Mouse (Mus musculus) forebrain, embryonic 10.5 days (tissue): Measurements from ENCODE around the gene Krt27. TPM values are rescaled to one million over a fixed set of nuclear protein-coding genes. Genes with fewer than 3 reads are reported as not detected.

Experiments used
- DNase-seq: peaks from one replicate; pipeline ENCODE4 v3.0.0-alpha.2; 2017; ENCODE audit warnings: low spot score; ENCODE audit errors: extremely low spot score
- H3K27ac ChIP-seq: fragments of 300-500 bp; sonication (generic); 2 replicates; pipeline ENCODE4 v1.5.1; 2016; ENCODE audit warnings: mild to moderate bottlenecking
- H3K27me3 ChIP-seq: fragments of 300-500 bp; sonication (generic); 2 replicates; pipeline ENCODE4 v1.6.1; 2016; ENCODE audit warnings: mild to moderate bottlenecking; ENCODE audit not compliant: poor library complexity, severe bottlenecking
- H3K36me3 ChIP-seq: fragments of 300-500 bp; sonication (generic); replicated peaks from 2 replicates; pipeline ENCODE4 v1.6.1; 2016; ENCODE audit warnings: mild to moderate bottlenecking, moderate library complexity
- H3K4me1 ChIP-seq: fragments of 300-500 bp; sonication (generic); 2 replicates; pipeline ENCODE4 v1.6.1; 2016
- H3K4me3 ChIP-seq: fragments of 300-500 bp; sonication (generic); 2 replicates; pipeline ENCODE4 v1.5.1; 2016; ENCODE audit warnings: mild to moderate bottlenecking, moderate library complexity
- H3K9me3 ChIP-seq: fragments of 300-500 bp; sonication (generic); 2 replicates; pipeline ENCODE4 v1.6.1; 2016; ENCODE audit warnings: mild to moderate bottlenecking, moderate library complexity
- WGBS: fragments of 180-500 bp; shearing (Covaris S2); methylation state at CpG from one replicate; pipeline ENCODE4 v1.1.7; 2016; 5-methylcytosine and 5-hydroxymethylcytosine counted together
- polyA plus RNA-seq: library from polyadenylated mRNA; unstranded; fragments of >200 nt; fragmentation: Nextera tagmentation; extraction: Ambion mirVana; gene quantifications from 2 replicates; pipeline ENCODE4 v1.2.1, GENCODE M21; 2016

Gene Krt27
- polyA plus RNA-seq, 1 experiment from 2014 or later: not detected

DNA sequence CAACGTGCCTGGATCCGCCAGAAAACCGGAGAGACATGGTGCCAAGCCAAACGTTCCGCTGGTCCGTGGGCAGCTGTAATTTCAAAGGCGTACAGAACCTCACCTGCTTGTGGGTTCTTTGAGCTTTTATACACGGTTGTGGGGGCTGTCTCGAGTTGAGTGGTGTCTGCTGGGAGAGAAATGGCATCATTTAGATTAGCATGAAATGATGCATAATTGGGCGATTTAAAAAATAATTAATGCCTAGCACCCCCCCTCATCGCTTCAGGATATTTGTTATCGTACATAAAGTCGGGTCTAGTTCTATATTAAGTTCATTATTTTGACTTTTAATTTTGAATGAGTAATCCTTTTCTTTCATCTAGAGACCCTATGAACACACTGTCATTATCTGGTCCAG, 23.9 kb upstream of the Krt27 start, which contains the start of gene Krt28:
Krt28 (minus strand) TSS at position 101 of the 400 bp plus-strand sequence.
- no peaks in the 10 kb centered on the region for H3K27me3 ChIP-seq
- no peaks in the 10 kb centered on the region for H3K36me3 ChIP-seq
- 88% methylated on average over 13 of the region's 13 CpGs for WGBS
- no peak for DNase-seq
- no peaks in the 10 kb centered on the region for H3K4me1 ChIP-seq
- H3K4me3 ChIP-seq: no peak within 1 kb of the TSS
- H3K9me3 ChIP-seq: no peaks in the 10 kb centered on the region
- no peak within 1 kb of the TSS for H3K27ac ChIP-seq

DNA sequence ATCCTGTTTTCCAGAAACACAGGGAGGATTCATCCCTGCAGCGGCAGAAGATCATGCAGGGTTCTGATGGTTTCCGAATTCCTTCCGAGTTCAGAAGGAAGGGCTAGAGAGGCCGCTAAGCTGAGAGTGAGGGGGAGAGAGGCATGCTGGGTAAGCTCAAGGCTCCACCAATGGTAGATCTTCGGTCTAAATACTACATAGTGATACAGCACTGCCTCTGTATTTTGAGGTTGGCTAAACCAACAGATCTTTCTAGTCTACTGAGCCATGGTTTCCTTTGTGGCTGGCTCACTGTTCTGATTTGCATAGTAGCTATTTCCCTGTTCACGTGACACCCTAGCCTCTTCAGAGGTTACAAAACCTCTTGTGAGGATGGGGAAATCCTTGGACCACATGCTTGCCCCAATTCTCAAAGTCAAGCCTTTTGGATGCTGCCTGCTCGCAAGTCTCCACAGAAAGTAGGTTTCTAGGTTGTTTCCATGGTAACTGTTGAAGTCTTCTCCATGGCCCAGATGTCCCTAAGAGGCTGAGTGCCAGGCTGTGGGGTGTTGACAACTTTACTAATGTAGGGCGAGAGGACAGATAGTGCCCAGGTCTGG, 19.0 kb upstream of the Krt27 start:
- H3K36me3 ChIP-seq: no peaks in the 10 kb centered on the region
- no peak overlapping the region for H3K27ac ChIP-seq
- no peaks in the 10 kb centered on the region for H3K27me3 ChIP-seq
- WGBS: 86% methylated on average over 8 of the region's 8 CpGs
- DNase-seq: no peak
- H3K4me1 ChIP-seq: no peaks in the 10 kb centered on the region
- H3K9me3 ChIP-seq: no peaks in the 10 kb centered on the region
- H3K4me3 ChIP-seq: no peak overlapping the region

DNA sequence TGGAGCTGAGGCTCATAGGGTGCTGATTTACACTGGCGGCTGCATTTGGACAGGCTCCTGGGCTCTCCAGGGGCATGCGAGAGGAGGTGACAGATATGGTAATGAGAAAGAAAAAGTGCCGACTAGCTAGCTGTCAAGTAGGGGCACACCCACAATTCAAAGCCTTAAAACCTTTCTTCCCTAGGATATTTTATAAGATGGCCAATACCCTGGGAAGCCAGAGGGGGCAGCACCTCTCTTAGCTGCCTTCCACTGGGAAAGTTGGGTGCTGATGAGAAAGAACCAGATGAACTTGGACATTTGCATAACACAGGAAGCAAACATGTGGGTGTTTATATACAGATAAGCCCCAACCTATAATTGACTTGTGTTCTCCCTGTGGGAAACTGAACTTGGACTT, 18.3 kb upstream of the Krt27 start:
- no peaks in the 10 kb centered on the region for H3K9me3 ChIP-seq
- no peak for DNase-seq
- WGBS: 35% methylated on average over 3 of the region's 3 CpGs
- no peaks in the 10 kb centered on the region for H3K27me3 ChIP-seq
- H3K36me3 ChIP-seq: no peaks in the 10 kb centered on the region
- no peaks in the 10 kb centered on the region for H3K4me1 ChIP-seq
- no peak overlapping the region for H3K27ac ChIP-seq
- H3K4me3 ChIP-seq: no peak overlapping the region

DNA sequence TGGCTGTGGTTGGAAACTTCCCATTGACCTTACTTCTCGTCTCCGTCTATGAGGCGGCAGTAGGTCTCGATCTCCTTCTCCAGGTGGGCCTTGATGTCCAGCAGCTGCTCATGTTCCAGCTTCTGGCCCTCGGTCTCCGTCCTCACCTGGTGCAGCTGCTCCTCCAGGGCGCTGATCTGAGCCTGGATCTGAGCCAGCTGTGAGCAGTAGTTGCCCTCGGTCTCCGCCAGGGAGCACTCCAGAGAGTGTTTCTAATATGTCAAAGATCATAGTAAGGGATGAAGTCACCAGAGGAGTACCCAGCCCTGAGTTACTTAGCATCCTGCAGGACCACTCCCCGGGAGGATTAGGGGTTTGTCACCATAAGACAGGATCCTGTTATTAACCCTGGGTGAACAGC, 15.9 kb upstream of the Krt27 start:
- H3K36me3 ChIP-seq: no peaks in the 10 kb centered on the region
- 52% methylated on average over 10 of the region's 10 CpGs for WGBS
- no peak overlapping the region for H3K4me3 ChIP-seq
- H3K9me3 ChIP-seq: no peaks in the 10 kb centered on the region
- no peak for DNase-seq
- no peaks in the 10 kb centered on the region for H3K4me1 ChIP-seq
- no peak overlapping the region for H3K27ac ChIP-seq
- no peaks in the 10 kb centered on the region for H3K27me3 ChIP-seq

DNA sequence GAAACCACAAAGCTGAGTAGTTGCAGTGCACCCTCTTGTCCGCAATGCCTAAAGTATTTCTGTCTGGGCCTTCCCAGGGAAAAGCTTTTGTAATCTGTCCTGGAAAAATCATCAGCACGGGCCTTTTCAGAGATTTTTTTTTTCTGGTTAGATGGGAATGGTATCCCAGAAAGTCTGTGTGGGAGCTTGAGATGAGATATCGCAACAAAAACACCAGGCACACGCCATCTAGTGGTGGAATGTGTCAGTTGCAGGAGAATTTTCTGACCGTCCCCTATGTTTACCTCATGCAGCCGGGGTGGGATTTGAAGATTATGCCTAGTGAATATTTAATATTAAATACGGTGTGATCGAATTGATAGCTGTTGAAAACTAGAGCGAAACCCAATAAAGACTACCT, 13.5 kb upstream of the Krt27 start:
- no peaks in the 10 kb centered on the region for H3K36me3 ChIP-seq
- H3K27me3 ChIP-seq: no peaks in the 10 kb centered on the region
- H3K27ac ChIP-seq: no peak overlapping the region
- no peak overlapping the region for H3K4me3 ChIP-seq
- peak; percentile 26 for DNase-seq
- H3K9me3 ChIP-seq: no peaks in the 10 kb centered on the region
- WGBS: 27% methylated on average over 9 of the region's 9 CpGs
- H3K4me1 ChIP-seq: no peaks in the 10 kb centered on the region

DNA sequence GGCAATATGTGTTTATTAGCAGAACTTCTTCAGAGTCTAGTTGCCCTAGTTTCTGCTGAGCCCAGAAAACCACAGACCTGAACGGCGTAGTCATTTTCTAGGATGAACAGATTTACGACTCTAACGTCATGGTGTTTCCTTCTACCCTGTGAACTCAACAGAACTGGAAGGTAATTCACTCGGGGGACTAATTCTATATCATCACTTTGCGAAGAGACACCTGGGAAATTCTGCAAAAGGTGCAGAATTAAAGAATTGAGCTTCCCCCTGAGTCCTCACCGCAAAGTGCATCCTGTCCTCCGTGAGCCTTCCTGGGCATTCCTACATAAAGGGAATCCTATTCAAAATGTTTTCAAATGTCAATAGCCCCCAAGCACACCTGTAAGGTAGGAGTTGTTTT, 10.5 kb upstream of the Krt27 start:
- DNase-seq: no peak
- no peaks in the 10 kb centered on the region for H3K9me3 ChIP-seq
- H3K36me3 ChIP-seq: no peaks in the 10 kb centered on the region
- no peaks in the 10 kb centered on the region for H3K4me1 ChIP-seq
- no peak overlapping the region for H3K4me3 ChIP-seq
- H3K27me3 ChIP-seq: no peaks in the 10 kb centered on the region
- WGBS: 89% methylated on average over 8 of the region's 8 CpGs
- H3K27ac ChIP-seq: no peak overlapping the region

DNA sequence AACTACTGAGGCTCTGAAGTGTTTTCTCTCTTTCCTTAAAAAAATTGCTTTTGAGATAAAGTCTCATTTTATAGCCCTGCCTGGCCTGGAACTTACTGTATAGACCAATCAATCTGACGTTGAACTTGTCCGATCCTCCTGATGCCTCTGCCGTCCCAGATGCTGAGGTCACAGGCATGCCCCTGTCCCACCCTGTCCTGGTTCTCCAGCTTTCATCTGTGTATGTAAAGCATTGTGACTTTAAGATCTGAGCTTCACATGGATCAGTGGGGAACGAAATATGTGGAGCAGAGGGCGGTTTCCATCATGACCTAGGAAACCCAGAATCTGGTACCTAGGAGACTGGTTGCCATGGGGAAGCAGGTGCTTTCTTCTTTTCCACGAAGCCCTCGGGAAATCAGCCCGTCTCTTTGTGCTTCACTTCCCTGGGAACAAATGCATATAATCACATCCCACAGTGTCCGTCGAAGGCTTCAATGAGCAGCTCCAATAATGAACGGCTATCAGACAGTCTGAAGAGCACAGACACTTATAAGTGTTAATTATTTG, 11.5 kb downstream of the Krt27 start:
- WGBS: 71% methylated on average over 11 of the region's 11 CpGs
- Histone ChIP-seq H3K27me3 (no peaks in the 10 kb centered on the region), H3K36me3 (no peaks in the 10 kb centered on the region), H3K9me3 (no peaks in the 10 kb centered on the region), H3K27ac (no peak overlapping the region), H3K4me3 (no peak overlapping the region), H3K4me1 (peaks cover 6% of the 10 kb centered on the region; the same call in 1 of the 2 replicates)
- no peak for DNase-seq

DNA sequence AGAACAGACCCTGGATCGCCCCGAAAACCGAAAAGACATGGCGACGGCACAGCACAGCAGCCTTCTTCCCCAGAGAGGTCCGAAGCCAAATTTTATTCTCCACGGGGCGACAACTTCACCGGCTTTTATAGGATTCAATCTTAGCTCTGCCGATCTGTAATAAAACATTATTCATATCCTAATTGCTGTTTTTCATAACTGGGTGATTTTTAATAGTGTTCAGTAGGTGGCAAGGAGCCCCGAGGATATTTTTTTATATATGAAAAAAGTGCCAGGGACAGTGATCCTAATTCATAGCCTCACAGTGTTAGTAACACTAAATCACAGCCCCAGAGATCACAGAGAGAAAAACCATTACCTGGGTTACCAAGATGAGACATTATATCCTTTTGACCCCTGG, 13.0 kb downstream of the Krt27 start, which contains the start of gene Krt26:
Krt26 (minus strand) TSS at position 101 of the 400 bp plus-strand sequence.
- Histone ChIP-seq H3K27ac (no peak within 1 kb of the TSS), H3K36me3 (no peaks in the 10 kb centered on the region), H3K9me3 (no peaks in the 10 kb centered on the region), H3K4me1 (peaks cover 6% of the 10 kb centered on the region; the same call in 1 of the 2 replicates), H3K4me3 (no peak within 1 kb of the TSS), H3K27me3 (no peaks in the 10 kb centered on the region)
- 93% methylated on average over 11 of the region's 11 CpGs for WGBS
- DNase-seq: no peak

DNA sequence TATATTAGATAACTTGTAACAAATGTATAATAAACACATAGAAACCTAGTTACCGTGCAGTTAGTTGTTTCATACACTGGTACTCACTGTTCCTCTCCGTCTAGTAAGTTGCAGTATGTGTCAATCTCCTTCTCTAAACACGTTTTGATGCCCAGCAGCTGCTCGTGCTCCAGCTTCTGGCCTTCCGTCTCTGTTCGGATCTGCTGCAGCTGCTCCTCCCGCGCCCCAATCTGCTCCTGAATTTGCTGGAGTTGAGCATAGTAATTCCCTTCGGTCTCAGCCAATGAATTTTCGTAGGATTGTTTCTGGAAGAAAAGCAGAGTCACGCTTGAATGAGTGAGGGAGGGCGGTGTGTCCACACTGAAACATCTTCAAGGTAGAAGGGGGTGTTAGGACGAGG, 17.5 kb downstream of the Krt27 start:
- Histone ChIP-seq H3K4me3 (no peak overlapping the region), H3K27ac (no peak overlapping the region), H3K4me1 (no peaks in the 10 kb centered on the region), H3K27me3 (no peaks in the 10 kb centered on the region), H3K9me3 (no peaks in the 10 kb centered on the region), H3K36me3 (no peaks in the 10 kb centered on the region)
- no peak for DNase-seq
- 82% methylated on average over 13 of the region's 13 CpGs for WGBS

DNA sequence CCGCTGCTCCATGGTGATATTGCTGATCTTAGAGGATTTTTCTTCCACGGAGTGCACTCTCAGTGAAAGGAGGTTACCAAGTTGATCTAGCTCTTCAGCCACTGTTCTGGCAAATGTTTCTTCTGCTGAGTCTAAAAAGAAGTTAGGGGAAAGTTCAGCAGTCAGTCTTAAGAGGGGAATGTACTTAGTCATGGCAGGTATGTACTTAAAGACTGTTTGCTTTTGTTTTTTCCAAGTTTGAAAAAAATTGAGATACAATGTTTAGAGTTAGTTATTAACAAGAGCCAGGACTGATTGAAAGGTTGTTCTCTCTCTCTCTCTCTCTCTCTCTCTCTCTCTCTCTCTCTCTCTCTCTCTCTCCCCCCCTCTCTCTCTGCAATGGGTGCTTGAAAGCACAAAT, 21.2 kb downstream of the Krt27 start:
- no peaks in the 10 kb centered on the region for H3K36me3 ChIP-seq
- H3K4me3 ChIP-seq: no peak overlapping the region
- no peaks in the 10 kb centered on the region for H3K9me3 ChIP-seq
- H3K27me3 ChIP-seq: no peaks in the 10 kb centered on the region
- no peaks in the 10 kb centered on the region for H3K4me1 ChIP-seq
- no peak for DNase-seq
- H3K27ac ChIP-seq: no peak overlapping the region
- WGBS: 70% methylated on average over 2 of the region's 2 CpGs

DNA sequence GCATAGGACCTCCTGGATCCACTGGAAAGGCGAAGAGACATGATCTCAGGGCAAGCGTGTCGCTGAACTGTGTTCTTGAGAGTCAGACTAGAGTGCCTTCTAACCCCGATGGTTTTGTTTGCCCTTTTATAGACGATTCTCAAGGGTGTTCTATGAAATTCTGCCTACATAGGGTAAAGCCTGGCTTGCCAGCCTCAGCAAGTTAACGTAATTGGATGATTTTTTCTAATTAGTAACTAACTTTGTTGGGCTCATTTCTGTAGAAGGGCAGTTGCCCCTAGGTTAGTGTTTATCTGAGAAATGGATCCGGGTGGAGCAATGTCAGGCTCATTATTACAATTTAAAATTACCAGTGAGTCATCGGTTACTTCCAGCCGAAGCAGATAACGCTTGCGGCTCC, 28.1 kb downstream of the Krt27 start, which contains the start of gene Krt25:
Krt25 (minus strand) TSS at position 101 of the 400 bp plus-strand sequence.
- Histone ChIP-seq H3K36me3 (no peaks in the 10 kb centered on the region), H3K27me3 (no peaks in the 10 kb centered on the region), H3K4me1 (no peaks in the 10 kb centered on the region), H3K27ac (no peak within 1 kb of the TSS), H3K4me3 (no peak within 1 kb of the TSS), H3K9me3 (no peaks in the 10 kb centered on the region)
- 93% methylated on average over 11 of the region's 11 CpGs for WGBS
- DNase-seq: no peak

DNA sequence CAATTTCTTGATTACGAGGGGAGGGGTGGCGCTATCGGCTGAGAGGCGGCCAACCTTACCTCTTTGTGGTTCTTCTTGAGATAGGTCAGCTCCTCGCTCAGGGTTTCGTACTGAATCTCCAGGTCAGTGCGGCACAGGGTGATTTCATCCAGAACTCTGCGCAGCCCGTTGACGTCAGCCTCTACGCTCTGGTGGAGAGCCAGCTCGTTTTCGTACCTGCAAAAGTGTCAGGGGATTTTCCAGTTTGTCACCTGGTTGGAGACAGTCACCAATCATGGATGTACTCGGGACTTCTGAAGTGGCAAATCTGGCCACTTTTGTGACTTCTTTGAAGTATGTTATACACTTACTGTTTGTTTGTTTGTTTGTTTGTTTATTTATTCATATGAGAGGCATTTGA, 29.8 kb downstream of the Krt27 start:
- H3K9me3 ChIP-seq: no peaks in the 10 kb centered on the region
- H3K27ac ChIP-seq: no peak overlapping the region
- WGBS: 92% methylated on average over 14 of the region's 14 CpGs
- H3K36me3 ChIP-seq: no peaks in the 10 kb centered on the region
- DNase-seq: no peak
- H3K27me3 ChIP-seq: no peaks in the 10 kb centered on the region
- H3K4me3 ChIP-seq: no peak overlapping the region
- H3K4me1 ChIP-seq: no peaks in the 10 kb centered on the region

DNA sequence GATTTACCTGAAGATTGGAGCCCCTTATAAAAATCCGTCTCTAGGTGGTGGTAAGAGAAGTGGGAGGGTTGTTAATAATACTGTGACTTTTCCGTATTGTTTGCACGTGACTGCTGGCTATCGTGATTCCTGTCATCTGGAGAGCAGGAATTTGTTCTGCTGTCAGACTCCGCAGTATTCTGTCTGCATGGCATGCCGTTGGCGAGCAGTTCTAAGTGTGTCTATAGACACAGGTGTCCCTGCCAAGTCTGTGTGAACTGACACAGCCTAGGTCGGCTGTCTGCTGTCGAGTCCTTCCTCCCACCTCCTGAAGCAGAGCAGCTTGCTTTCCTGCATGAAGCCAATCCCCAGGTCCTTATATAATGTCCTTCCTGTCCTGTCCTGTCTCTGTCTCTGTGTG, 31.8 kb downstream of the Krt27 start:
- H3K9me3 ChIP-seq: no peaks in the 10 kb centered on the region
- WGBS: 88% methylated on average over 9 of the region's 9 CpGs
- no peak for DNase-seq
- no peak overlapping the region for H3K27ac ChIP-seq
- H3K27me3 ChIP-seq: no peaks in the 10 kb centered on the region
- H3K36me3 ChIP-seq: no peaks in the 10 kb centered on the region
- H3K4me3 ChIP-seq: no peak overlapping the region
- no peaks in the 10 kb centered on the region for H3K4me1 ChIP-seq
